Mouse (Mus musculus) kidney, adult 2 months (tissue): ENCODE measurements around the gene Shisa9.

ENCODE experiments used
- CTCF ChIP-seq: fragments of 200-500 bp; conservative IDR thresholded peaks from 2 replicates; pipeline ENCODE4 v1.5.1; 2011; ENCODE audit warnings: low read depth, mild to moderate bottlenecking, control low read depth, low read length, moderate library complexity, mixed read lengths; ENCODE audit not compliant: insufficient read depth, insufficient read length
- POLR2A ChIP-seq: fragments of 200-500 bp; IDR thresholded peaks from one replicate; pipeline ENCODE4 v1.6.1; 2011; ENCODE audit warnings: low read depth, low read length, control low read depth

GRCm38 (mm10) chr16:12201216-12201615 lies 217.3 kb downstream of the Shisa9 start:
- TF ChIP-seq CTCF (no peak), POLR2A (no peak)
